Mouse (Mus musculus): Measurements from ENCODE around the gene Pecr.
"Not testable (repeated sequence)": the region's sequence is repeated elsewhere in the genome, so short reads cannot be mapped to it uniquely, and the experiment has no call there.

Pecr gene

GRCm38 (mm10) chr1:72287893-72288292, 3.8 kb upstream of the Pecr start:
- no peak for DNase-seq (ENCODE audit: low read depth)

GRCm38 (mm10) chr1:72286904-72287303, 2.8 kb upstream of the Pecr start:
- DNase-seq (ENCODE audit: low read depth): no peak

- DNase-seq (ENCODE audit: low read depth): no peak
Observed at GRCm38 (mm10) chr1:72284539-72284938, 425 bp upstream of the Pecr start.

GRCm38 (mm10) chr1:72282604-72283003, 1.5 kb downstream of the Pecr start:
- no peak for DNase-seq (ENCODE audit: low read depth)

- DNase-seq (ENCODE audit: low read depth): no peak
Observed at GRCm38 (mm10) chr1:72278085-72278484, 6.0 kb downstream of the Pecr start.

- DNase-seq (ENCODE audit: low read depth): no peak
Observed at GRCm38 (mm10) chr1:72263099-72263498, 21.0 kb downstream of the Pecr start.

GRCm38 (mm10) chr1:72256381-72257256, 27.5 kb downstream of the Pecr start:
- no peak for DNase-seq (ENCODE audit: low read depth)

- no peak for DNase-seq (ENCODE audit: low read depth)
Observed at GRCm38 (mm10) chr1:72255854-72256175, 28.3 kb downstream of the Pecr start.

GRCm38 (mm10) chr1:72255062-72255853, 28.9 kb downstream of the Pecr start:
- peak; percentile 65 for DNase-seq (ENCODE audit: low read depth)

- DNase-seq (ENCODE audit: low read depth): peak; percentile 89
Observed at GRCm38 (mm10) chr1:72254545-72255061, 29.5 kb downstream of the Pecr start.

- DNase-seq (ENCODE audit: low read depth): no peak
Observed at GRCm38 (mm10) chr1:72253881-72254491, 30.1 kb downstream of the Pecr start.

- no peak for DNase-seq (ENCODE audit: low read depth)
Observed at GRCm38 (mm10) chr1:72251806-72252205, 32.3 kb downstream of the Pecr start.

GRCm38 (mm10) chr1:72248226-72248737, 35.8 kb downstream of the Pecr start:
- DNase-seq (ENCODE audit: low read depth): not testable (repeated sequence)

GRCm38 (mm10) chr1:72244317-72245036, 39.6 kb downstream of the Pecr start:
- peak; percentile 72 for DNase-seq (ENCODE audit: low read depth)

GRCm38 (mm10) chr1:72243656-72244316, 40.3 kb downstream of the Pecr start:
- peak; percentile 98 for DNase-seq (ENCODE audit: low read depth)

- DNase-seq (ENCODE audit: low read depth): no peak
Observed at GRCm38 (mm10) chr1:72242581-72243143, 41.5 kb downstream of the Pecr start.

GRCm38 (mm10) chr1:72239113-72239512, 45.0 kb downstream of the Pecr start:
- not testable (repeated sequence) for DNase-seq (ENCODE audit: low read depth)

- DNase-seq (ENCODE audit: low read depth): no peak
Observed at GRCm38 (mm10) chr1:72238016-72238580, 46.0 kb downstream of the Pecr start.

GRCm38 (mm10) chr1:72237007-72237775, 46.9 kb downstream of the Pecr start:
- no peak for DNase-seq (ENCODE audit: low read depth)
